Mouse (Mus musculus) heart, postnatal 4 days (tissue): Measurements from ENCODE around the gene Prorsd1. TPM values are rescaled to one million over a fixed set of nuclear protein-coding genes. Genes with fewer than 3 reads are reported as not detected.

Experiments
- DNase-seq: peaks from one replicate; pipeline ENCODE4 v3.0.0; 2021
- total RNA-seq, 2 experiments: library from RNA; stranded (reverse); gene quantifications; 2 replicates each; pipeline ENCODE4 v1.2.3; 2021

Gene Prorsd1
- total RNA-seq, 2 experiments from 2014 or later = 14.2 to 17.7 TPM

DNA sequence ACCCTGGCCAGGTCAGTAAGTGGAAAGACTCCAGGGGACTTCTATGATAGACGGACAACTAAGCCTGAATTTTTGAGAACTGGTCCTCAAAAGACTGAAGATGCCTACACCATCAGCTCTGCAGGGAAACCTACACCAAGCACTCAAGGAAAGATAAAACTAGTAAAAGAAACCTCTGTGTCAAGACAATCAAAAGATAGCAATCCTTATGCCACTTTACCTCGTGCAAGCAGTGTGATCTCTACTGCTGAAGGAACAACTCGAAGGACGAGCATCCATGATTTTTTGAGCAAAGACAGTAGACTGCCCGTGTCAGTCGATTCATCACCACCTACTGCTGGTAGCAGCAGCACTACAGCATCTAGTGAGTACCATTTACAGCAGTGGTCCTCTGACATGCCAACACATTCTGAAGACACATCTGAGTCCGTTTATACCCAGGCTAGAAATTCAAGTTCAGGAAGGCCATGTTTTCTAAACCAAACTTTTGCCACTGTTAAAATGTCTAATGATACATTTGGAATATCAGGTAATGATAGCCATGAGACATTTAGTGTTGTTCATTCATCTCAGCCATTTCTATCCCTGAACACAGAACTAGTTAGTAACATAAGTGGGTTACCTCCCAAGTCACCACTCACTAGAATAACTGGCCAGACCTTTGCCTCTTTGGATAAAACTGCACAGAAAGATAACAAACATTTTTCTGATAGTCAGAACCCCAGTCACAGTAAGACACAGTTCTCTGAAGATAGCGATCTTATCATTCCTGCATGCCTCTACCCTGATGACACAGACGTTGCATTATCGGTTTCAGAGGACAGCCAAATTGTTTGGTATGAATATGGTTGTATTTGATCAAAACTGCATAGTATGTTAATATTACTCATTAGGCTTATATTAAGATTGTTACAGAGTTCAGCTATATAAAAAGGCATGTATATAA is 10.6 kb downstream of the Prorsd1 start:
- no peak for DNase-seq

DNA sequence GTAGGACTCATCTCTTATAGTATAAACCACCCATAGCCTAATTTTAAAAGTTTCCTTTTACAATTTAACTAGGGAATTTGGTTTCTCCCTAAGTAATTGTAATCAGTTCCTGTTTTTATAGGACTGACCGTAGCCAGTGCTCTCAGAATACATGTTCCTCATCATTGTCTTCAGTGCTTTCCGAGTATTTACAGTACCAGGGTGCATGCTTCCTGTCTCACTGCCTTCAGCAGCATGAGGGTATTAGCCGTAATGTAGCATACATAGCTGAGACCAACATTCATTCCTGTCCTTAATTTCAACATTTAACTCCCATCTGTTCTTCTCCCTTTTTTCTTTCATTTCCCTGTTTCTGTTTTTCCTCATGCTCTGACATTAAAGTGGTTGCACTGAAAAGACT is 17.9 kb downstream of the Prorsd1 start:
- no peak for DNase-seq

DNA sequence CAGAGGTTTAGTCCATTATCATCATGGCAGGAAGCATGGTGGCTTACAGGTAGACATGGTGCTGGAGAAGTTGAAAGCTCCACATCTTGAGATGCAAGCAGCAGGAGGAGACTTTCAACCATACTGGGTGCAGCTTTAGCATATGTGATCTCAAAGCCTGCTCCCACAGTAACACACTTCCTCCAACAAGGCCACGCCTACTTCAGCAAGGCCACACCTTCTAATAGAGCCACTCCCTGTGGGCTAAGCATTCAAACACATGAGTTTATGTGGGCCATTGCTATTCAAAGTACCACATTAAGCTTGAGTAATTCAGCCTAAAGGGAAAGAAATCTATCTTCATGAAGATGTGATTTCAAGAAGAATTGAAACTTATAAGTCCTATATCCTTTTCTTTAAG is 21.7 kb downstream of the Prorsd1 start:
- no peak for DNase-seq

DNA sequence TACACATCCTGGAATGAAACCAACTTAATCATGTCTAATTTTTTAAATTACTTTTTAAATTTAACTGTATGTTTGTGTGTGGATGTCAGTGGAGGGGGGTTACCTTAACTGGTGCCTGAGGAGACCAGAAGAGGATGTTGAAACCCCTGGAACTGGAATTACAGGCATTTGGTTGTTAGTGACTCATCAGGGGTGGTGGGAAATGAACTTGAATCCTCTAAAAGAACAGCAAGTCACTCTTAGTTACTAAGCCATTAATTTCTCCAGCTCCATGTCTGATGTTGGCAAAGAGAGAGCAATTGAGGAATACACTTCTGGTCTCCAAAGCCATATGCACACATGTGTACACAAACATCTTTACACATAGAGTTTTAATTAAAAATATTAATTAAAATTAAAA is 40.2 kb downstream of the Prorsd1 start:
- DNase-seq = no peak

Other genes starting within 250 kb of the Prorsd1 start
- 10 to 100 TPM; 28.9 to 29.5 TPM for gene Ccdc88a, start 141.4 kb downstream of the Prorsd1 start, total RNA-seq
- gene Mtif2, start 11.4 kb upstream of the Prorsd1 start, total RNA-seq = 10 to 100 TPM; 43.4 to 49.4 TPM
- gene Clhc1, start 32.9 kb upstream of the Prorsd1 start, total RNA-seq = under 1 TPM in 1 of 2 experiments, not detected in 1; 0.18 TPM
- gene Rps27a, start 33.1 kb upstream of the Prorsd1 start, total RNA-seq = 100 to 1,000 TPM; 749 to 777 TPM
- 100 to 1,000 TPM; 231 to 239 TPM for gene Rtn4, start 177.9 kb upstream of the Prorsd1 start, total RNA-seq